Mouse (Mus musculus) ES-Bruce4 (cell line): ENCODE measurements around the gene Dnah10.

Experiments
- EP300 ChIP-seq: IDR thresholded peaks from 2 replicates; pipeline ENCODE4 v1.6.1; 2011; ENCODE audit warnings: low read depth, low read length; ENCODE audit not compliant: insufficient read depth
- POLR2A ChIP-seq: IDR thresholded peaks from one replicate; pipeline ENCODE4 v1.8.1; 2011; ENCODE audit warnings: low read length; ENCODE audit not compliant: insufficient read depth

DNA sequence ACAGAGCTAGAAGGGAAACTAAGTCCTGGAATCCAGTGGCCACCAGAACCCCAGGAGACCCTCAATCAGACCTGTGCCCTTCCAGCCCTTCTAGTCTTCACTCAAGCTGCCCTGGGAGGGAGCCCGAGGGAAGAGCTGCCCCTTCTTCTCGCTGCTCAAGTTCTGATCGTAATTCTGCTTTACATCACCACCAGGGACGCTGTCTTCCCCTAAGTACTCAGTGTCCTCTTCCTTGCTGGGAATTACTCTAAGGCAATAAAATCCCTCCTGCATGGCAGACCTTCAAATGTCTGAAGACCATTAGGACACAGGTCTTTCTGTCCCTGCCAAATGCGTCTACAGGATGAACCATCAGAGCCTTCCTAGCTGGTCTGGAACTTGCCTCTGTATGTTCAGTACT is 135.1 kb downstream of the Dnah10 start:
- TF ChIP-seq POLR2A = no peak
- TF ChIP-seq EP300 = no peak
